Mouse (Mus musculus) stomach, adult 2 months (tissue): Measurements from ENCODE around the gene Lcn8. TPM values are rescaled to one million over a fixed set of nuclear protein-coding genes. Genes with fewer than 3 reads are reported as not detected.

Source experiments
- polyA plus RNA-seq: library from polyadenylated mRNA; depleted of rRNA; stranded (reverse); fragments of >200 nt; gene quantifications from 2 replicates; pipeline ENCODE4 v1.2.3, GENCODE M21; 2012; rRNA removed

The Lcn8 gene
- 2.0 TPM in 1 of 2 replicates, not detected in the other for polyA plus RNA-seq

GRCm38 (mm10) chr2:25652902-25653301 lies at the start of gene Lcn8:
Gene Lcn8 (plus strand): TSS chr2:25653120.

GRCm38 (mm10) chr2:25607761-25608622 lies 44.9 kb upstream of the Lcn8 start, which contains the start of gene Rabl6:
Gene Rabl6 (minus strand): TSS chr2:25608521.

GRCm38 (mm10) chr2:25617578-25617977 lies 35.3 kb upstream of the Lcn8 start, which contains the start of gene Ccdc183:
Gene Ccdc183 (minus strand): TSS chr2:25617678.

GRCm38 (mm10) chr2:25621229-25622200 lies 31.4 kb upstream of the Lcn8 start, which contains the start of gene Tmem141:
Gene Tmem141 (minus strand): TSS chr2:25622005.

GRCm38 (mm10) chr2:25627811-25628210 lies 25.1 kb upstream of the Lcn8 start, which contains the start of gene Fcna:
Gene Fcna (minus strand): TSS chr2:25628030.

GRCm38 (mm10) chr2:25657652-25658051 lies 4.7 kb downstream of the Lcn8 start, which contains the start of gene Lcn5:
Gene Lcn5 (plus strand): TSS chr2:25657952.

GRCm38 (mm10) chr2:25676486-25676885 lies 23.6 kb downstream of the Lcn8 start, which contains the start of gene Lcn6:
Gene Lcn6 (plus strand): TSS chr2:25676786.

GRCm38 (mm10) chr2:25682426-25682825 lies 29.5 kb downstream of the Lcn8 start, which contains the start of gene Lcn10:
Gene Lcn10 (plus strand): TSS chr2:25682726.

GRCm38 (mm10) chr2:25699743-25700142 lies 46.8 kb downstream of the Lcn8 start, which contains the start of gene Obp2a:
Gene Obp2a (plus strand): TSS chr2:25700043.

Other genes starting within 250 kb of the Lcn8 start
- 0.11 and 0.24 TPM in 2 replicates for gene Fut7, start 229.9 kb upstream of the Lcn8 start, polyA plus RNA-seq
- 17.6 and 31.4 TPM in 2 replicates for gene Abca2, start 224.4 kb upstream of the Lcn8 start, polyA plus RNA-seq
- 208 and 316 TPM in 2 replicates for gene Clic3, start 196.3 kb upstream of the Lcn8 start, polyA plus RNA-seq
- 60.7 and 89.3 TPM in 2 replicates for gene Paxx, start 192.0 kb upstream of the Lcn8 start, polyA plus RNA-seq
- 2.0 and 3.4 TPM in 2 replicates for gene Ptgds, start 183.1 kb upstream of the Lcn8 start, polyA plus RNA-seq
- gene Lcn12, start 159.2 kb upstream of the Lcn8 start, polyA plus RNA-seq = 0.26 TPM in 1 of 2 replicates, not detected in the other
- 31.7 and 32.1 TPM in 2 replicates for gene Fbxw5, start 152.4 kb upstream of the Lcn8 start, polyA plus RNA-seq
- gene C8g, start 151.4 kb upstream of the Lcn8 start, polyA plus RNA-seq = 0.94 and 1.9 TPM in 2 replicates
- 5.6 and 6.2 TPM in 2 replicates for gene Traf2, start 106.2 kb upstream of the Lcn8 start, polyA plus RNA-seq
- 53.7 and 66.4 TPM in 2 replicates for gene Edf1, start 95.3 kb upstream of the Lcn8 start, polyA plus RNA-seq
- gene Mamdc4, start 78.3 kb upstream of the Lcn8 start, polyA plus RNA-seq = 0.94 and 1.5 TPM in 2 replicates
- gene Phpt1, start 77.9 kb upstream of the Lcn8 start, polyA plus RNA-seq = 15.1 and 16.4 TPM in 2 replicates
- gene Ajm1, start 71.4 kb upstream of the Lcn8 start, polyA plus RNA-seq = 3.4 and 4.3 TPM in 2 replicates
- gene Rabl6, start 44.6 kb upstream of the Lcn8 start, polyA plus RNA-seq = 34.2 and 35.2 TPM in 2 replicates
- not detected in 2 replicates for gene Ccdc183, start 35.4 kb upstream of the Lcn8 start, polyA plus RNA-seq
- gene Tmem141, start 31.1 kb upstream of the Lcn8 start, polyA plus RNA-seq = 11.7 and 12.7 TPM in 2 replicates
- 2.1 and 3.0 TPM in 2 replicates for gene Fcna, start 25.1 kb upstream of the Lcn8 start, polyA plus RNA-seq
- gene Lcn5, start 4.8 kb downstream of the Lcn8 start, polyA plus RNA-seq = 2.0 TPM in 1 of 2 replicates, not detected in the other
- 0.17 TPM in 1 of 2 replicates, not detected in the other for gene Lcn6, start 23.7 kb downstream of the Lcn8 start, polyA plus RNA-seq
- gene Lcn10, start 29.6 kb downstream of the Lcn8 start, polyA plus RNA-seq = 0.40 TPM in 1 of 2 replicates, not detected in the other
- gene Obp2a, start 46.9 kb downstream of the Lcn8 start, polyA plus RNA-seq = 0.59 and 2.0 TPM in 2 replicates
- gene Bmyc, start 53.6 kb downstream of the Lcn8 start, polyA plus RNA-seq = 31.9 and 46.7 TPM in 2 replicates
- gene Obp2b, start 83.9 kb downstream of the Lcn8 start, polyA plus RNA-seq = not detected in 2 replicates
- gene Lcn3, start 112.4 kb downstream of the Lcn8 start, polyA plus RNA-seq = not detected in 2 replicates
- not detected in 2 replicates for gene Lcn11, start 123.9 kb downstream of the Lcn8 start, polyA plus RNA-seq
- gene Gm13539, start 129.1 kb downstream of the Lcn8 start, polyA plus RNA-seq = not detected in 2 replicates
- not detected in 2 replicates for gene Glt6d1, start 162.7 kb downstream of the Lcn8 start, polyA plus RNA-seq
- gene Lcn9, start 170.0 kb downstream of the Lcn8 start, polyA plus RNA-seq = 0.91 TPM in 1 of 2 replicates, not detected in the other
- not detected in 2 replicates for gene Sohlh1, start 194.1 kb downstream of the Lcn8 start, polyA plus RNA-seq
- 0.45 and 0.58 TPM in 2 replicates for gene Kcnt1, start 210.6 kb downstream of the Lcn8 start, polyA plus RNA-seq